Mouse (Mus musculus) E14TG2a.4 (cell line): ENCODE measurements around the gene Ctnnb1.
"Not testable (repeated sequence)": the region's sequence is repeated elsewhere in the genome, so short reads cannot be mapped to it uniquely, and the experiment has no call there.

Experiments
- H3K27me3 ChIP-seq: 2 replicates; pipeline ENCODE4 v1.6.1; 2014; ENCODE audit warnings: low read length, control low read depth; ENCODE audit not compliant: insufficient read depth
- H3K36me3 ChIP-seq: 2 replicates; pipeline ENCODE4 v1.6.1; 2014; ENCODE audit warnings: low read length, control low read depth; ENCODE audit not compliant: insufficient read depth
- H3K4me1 ChIP-seq: replicated peaks from 2 replicates; pipeline ENCODE4 v1.6.1; 2014; ENCODE audit warnings: low read depth, low read length, control low read depth
- H3K4me3 ChIP-seq: replicated peaks from 2 replicates; pipeline ENCODE4 v1.5.1; 2014; ENCODE audit warnings: mild to moderate bottlenecking, low read length
- H3K9me3 ChIP-seq: 2 replicates; pipeline ENCODE4 v1.6.1; 2014; ENCODE audit warnings: low read length, control low read depth
- CTCF ChIP-seq: conservative IDR thresholded peaks from 2 replicates; pipeline ENCODE4 v1.5.1; 2014; ENCODE audit warnings: low read length
- NANOG ChIP-seq: IDR thresholded peaks from 2 replicates; pipeline ENCODE4 v1.6.1; 2014; ENCODE audit warnings: borderline replicate concordance, low read length, mixed read lengths
- POU5F1 ChIP-seq: IDR thresholded peaks from 2 replicates; pipeline ENCODE4 v1.6.1; 2014; ENCODE audit warnings: low read length, borderline replicate concordance

The Ctnnb1 gene

DNA sequence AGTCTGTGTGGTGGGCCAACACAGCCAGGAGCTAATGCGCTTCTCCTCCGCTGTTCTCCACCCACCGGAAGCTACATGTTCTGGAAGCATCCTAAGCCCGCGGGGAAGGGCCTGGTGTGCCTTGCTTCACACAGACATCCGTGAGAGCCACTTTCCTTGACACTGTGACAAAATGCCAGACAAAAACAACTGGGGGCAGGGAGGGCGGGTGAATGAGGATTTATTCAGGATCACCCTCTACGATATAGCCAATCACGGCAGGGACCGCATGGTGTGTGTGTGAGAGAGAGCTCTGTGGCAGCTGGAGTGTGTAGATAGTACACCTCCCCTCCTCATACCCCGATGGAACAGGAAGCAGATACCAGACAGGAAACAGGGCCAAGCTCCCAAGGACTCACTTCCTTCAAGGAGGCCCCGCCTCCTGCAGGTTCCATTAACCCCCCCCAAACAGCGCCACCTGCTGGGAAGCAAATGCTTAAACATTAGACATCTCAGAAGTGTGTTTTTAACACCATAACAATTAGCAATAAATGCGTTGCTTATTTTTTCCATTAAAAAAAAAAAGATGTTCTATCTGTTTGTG lies 14.0 kb upstream of the Ctnnb1 start:
- TF ChIP-seq NANOG: no peak
- TF ChIP-seq CTCF: peak; percentile 96
- TF ChIP-seq POU5F1: no peak
- Histone ChIP-seq H3K4me1 (peaks cover 78% of the 10 kb centered on the region), H3K9me3 (no peaks in the 10 kb centered on the region), H3K4me3 (peak overlapping the region; percentile 61), H3K27me3 (no peaks in the 10 kb centered on the region), H3K36me3 (no peaks in the 10 kb centered on the region)

DNA sequence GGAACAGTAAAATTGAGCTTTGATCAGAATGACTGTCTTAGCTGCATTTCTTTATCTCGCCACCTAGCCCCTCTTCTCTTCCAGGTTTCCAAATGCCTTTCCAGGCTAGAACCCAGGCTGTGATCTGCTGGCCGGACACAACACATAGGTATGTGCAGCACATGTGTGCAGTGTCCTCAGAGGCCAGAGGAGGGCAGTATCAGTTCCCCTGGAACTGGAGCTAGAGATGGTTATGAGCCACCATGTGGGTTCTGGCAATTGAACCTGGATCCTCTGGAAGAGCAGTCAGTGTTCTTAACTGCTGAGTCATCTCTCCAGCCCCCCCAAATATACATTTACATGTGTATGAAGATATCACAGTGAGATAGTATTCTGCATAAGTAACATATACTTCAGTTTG lies 11.4 kb upstream of the Ctnnb1 start:
- not testable (repeated sequence) for H3K9me3 ChIP-seq, H3K4me3 ChIP-seq, H3K36me3 ChIP-seq, H3K27me3 ChIP-seq
- peaks cover 85% of the 10 kb centered on the region for H3K4me1 ChIP-seq
- TF ChIP-seq CTCF: peak; percentile 39

DNA sequence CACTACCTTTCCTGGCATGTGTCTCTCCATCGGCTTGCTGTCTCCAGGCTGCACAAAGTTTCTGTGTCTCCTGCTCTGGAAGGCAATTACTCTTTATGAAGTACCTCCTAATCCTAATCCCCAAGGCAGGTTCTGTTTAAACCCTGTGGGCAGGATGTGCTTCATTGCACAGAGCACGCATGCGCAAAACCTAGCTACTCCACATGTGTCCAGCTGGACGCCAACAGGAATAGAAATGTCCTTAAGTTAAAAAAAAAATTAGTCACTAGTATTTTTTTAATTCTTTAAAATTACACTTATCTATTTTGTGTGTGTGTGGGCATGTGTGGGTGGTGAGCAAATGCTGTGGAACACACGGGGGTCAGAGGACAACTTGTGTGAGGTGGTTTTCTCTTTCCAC lies 10.8 kb upstream of the Ctnnb1 start:
- peaks cover 85% of the 10 kb centered on the region for H3K4me1 ChIP-seq
- TF ChIP-seq POU5F1 (no peak), NANOG (no peak), CTCF (no peak)
- H3K4me3 ChIP-seq: 0 out of 2 replicates have a peak overlapping the region, but pooled peaks have one; percentile 24
- no peaks in the 10 kb centered on the region for H3K36me3 ChIP-seq
- no peaks in the 10 kb centered on the region for H3K9me3 ChIP-seq
- H3K27me3 ChIP-seq: peaks cover 7% of the 10 kb centered on the region

DNA sequence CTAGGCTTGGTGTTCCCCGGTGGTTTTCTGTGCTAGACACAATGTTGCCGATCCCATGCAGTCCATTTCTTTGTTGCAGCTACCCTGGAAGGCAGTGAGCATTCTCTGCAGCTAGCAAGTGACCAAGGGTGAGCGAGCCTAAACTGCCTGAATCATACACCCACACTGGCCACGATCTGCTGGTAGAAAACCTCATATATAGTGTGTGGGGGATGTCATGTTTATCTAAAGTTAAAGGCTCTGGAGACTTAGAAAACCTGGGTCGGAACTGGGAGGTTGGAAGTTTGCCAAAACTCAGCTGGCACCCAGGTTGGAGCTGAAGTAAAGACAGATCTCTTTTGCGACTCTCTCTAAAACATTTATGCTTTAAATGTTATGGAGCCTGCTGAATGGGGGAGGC lies 10.4 kb upstream of the Ctnnb1 start:
- Histone ChIP-seq H3K36me3 (no peaks in the 10 kb centered on the region), H3K9me3 (no peaks in the 10 kb centered on the region), H3K27me3 (peaks cover 7% of the 10 kb centered on the region), H3K4me1 (peaks cover 80% of the 10 kb centered on the region), H3K4me3 (peak overlapping the region; percentile 24; the same call in 1 of the 2 replicates)
- TF ChIP-seq POU5F1: no peak
- TF ChIP-seq CTCF: no peak; the same call in 1 of the 2 replicates
- no peak for TF ChIP-seq NANOG

DNA sequence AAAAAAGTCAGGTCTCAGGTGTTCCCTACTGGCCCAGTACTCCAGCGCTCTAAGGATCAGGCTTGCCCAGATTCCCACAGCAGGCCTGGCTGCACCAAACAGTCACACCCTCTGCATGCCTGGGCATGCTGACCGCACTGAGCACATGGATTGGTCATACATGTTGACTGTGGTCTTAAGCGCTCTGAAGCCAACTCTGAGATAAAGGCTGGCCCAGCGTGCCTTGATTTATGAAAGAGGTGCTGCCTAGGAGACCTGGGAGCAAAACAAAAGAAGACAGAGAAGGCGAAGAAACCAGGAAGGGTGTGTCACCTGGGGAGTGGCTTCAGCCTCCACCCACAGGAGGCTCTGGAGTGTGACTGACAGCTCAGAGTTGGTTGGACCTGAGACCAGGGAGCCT lies 9.9 kb upstream of the Ctnnb1 start:
- no peaks in the 10 kb centered on the region for H3K36me3 ChIP-seq
- peak overlapping the region; percentile 24 for H3K4me3 ChIP-seq
- TF ChIP-seq CTCF: no peak; the same call in 1 of the 2 replicates
- no peak; the same call in 1 of the 2 replicates for TF ChIP-seq NANOG
- TF ChIP-seq POU5F1: no peak
- H3K4me1 ChIP-seq: peaks cover 77% of the 10 kb centered on the region
- H3K9me3 ChIP-seq: no peaks in the 10 kb centered on the region
- peaks cover 7% of the 10 kb centered on the region for H3K27me3 ChIP-seq

DNA sequence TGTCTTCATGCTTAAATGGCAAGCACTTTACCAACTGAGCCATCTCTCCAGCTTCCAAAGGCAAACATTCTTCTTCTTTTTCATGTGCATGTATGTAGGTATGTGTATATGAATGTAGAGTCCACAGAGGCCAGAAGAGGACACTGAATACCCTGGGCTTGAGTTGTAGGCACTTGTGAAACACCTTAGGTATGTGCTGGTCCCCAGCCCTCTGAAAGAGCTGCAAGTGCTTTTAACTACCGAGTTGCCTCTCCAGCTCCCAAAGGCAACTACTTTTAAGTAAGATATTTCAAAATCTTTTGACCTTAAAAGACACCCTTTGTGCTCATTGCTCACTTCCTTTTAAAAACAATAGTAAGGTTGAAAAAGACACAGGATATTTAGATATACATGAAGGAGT lies 2.9 kb upstream of the Ctnnb1 start:
- Histone ChIP-seq H3K4me1 (peaks cover 40% of the 10 kb centered on the region), H3K9me3 (no peaks in the 10 kb centered on the region), H3K36me3 (no peaks in the 10 kb centered on the region), H3K4me3 (no peak overlapping the region), H3K27me3 (peaks cover 7% of the 10 kb centered on the region)
- no peak for TF ChIP-seq POU5F1
- TF ChIP-seq NANOG: no peak
- TF ChIP-seq CTCF: no peak

DNA sequence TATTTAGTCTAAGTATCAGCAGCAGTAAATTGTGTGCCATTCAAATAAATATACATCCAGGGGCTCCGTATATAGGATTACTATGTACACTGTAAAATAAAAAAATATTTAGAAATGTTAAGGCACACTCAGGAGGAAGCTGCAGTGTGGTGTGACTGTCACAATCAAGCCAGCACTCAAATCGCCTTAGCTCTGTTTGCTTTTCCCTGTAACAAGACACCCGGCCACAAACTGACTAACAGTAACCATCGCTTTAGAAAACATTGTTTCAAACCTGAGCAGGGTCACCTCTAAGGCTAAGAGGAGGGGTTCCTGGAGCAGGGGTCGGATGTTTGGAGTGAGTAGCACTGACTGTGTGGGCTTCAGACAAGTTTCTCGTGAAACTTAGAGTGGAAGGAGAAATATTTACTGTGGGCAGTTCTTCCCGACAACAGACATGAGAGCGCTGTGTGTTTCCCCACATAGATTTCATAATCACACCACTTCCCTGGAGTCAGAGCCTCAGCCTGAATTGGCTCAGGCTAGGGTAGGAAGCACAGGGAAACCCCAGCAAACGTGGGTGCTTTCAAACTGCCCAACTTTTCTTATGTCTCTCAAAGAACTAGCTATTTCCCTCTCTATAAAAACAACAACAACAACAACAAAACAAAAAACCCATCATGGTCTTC lies 1.9 kb upstream of the Ctnnb1 start:
- H3K4me1 ChIP-seq: peaks cover 41% of the 10 kb centered on the region
- no peak for TF ChIP-seq POU5F1
- no peak for TF ChIP-seq CTCF
- no peak for TF ChIP-seq NANOG
- H3K36me3 ChIP-seq: no peaks in the 10 kb centered on the region
- peaks cover 7% of the 10 kb centered on the region for H3K27me3 ChIP-seq
- H3K4me3 ChIP-seq: no peak overlapping the region
- H3K9me3 ChIP-seq: no peaks in the 10 kb centered on the region

DNA sequence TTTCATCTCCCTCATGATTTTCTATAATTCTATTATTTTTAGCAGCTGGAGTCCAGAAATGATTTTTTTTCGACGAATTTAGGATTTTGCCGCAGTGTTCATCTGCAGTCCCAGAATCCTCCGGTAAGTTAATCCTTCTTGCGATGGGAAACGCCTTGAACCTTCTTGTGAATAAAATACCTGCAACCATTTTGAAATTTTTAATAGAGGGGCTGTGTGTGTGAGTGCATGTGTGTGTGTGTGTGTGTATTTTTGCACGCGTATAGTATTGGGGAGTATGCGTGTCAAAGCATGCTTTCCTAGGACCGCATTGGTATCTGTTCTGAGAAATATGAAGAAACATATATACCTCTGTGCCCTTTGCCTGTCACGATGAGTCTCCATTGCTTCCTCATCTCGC lies 1.0 kb downstream of the Ctnnb1 start:
- TF ChIP-seq CTCF (no peak), NANOG (no peak), POU5F1 (no peak)
- no peaks in the 10 kb centered on the region for H3K9me3 ChIP-seq
- H3K4me3 ChIP-seq: no peak overlapping the region
- H3K36me3 ChIP-seq: peaks cover 5% of the 10 kb centered on the region; the same call in 1 of the 2 replicates
- peaks cover 44% of the 10 kb centered on the region for H3K4me1 ChIP-seq
- no peaks in the 10 kb centered on the region for H3K27me3 ChIP-seq
